Mouse (Mus musculus) kidney, adult 2 months (tissue): Measurements from ENCODE around the gene Telo2. TPM values are rescaled to one million over a fixed set of nuclear protein-coding genes. Genes with fewer than 3 reads are reported as not detected.

Source experiments
- DNase-seq: peaks from one replicate; pipeline ENCODE4 v3.0.0; 2021
- H3K27ac ChIP-seq: fragments of 200-500 bp; 2 replicates; pipeline ENCODE4 v1.5.1; 2012; ENCODE audit warnings: low read depth, low read length, control low read depth, inconsistent platforms; ENCODE audit not compliant: insufficient read depth
- H3K27me3 ChIP-seq: fragments of 200-500 bp; replicated peaks from 2 replicates; pipeline ENCODE4 v1.6.1; 2012; ENCODE audit warnings: mild to moderate bottlenecking, moderate library complexity, low read length, inconsistent platforms; ENCODE audit not compliant: control insufficient read depth, insufficient read depth
- H3K36me3 ChIP-seq: fragments of 200-500 bp; 2 replicates; pipeline ENCODE4 v1.6.1; 2012; ENCODE audit warnings: mild to moderate bottlenecking, moderate library complexity, low read length, inconsistent platforms; ENCODE audit not compliant: control insufficient read depth, insufficient read depth
- H3K4me1 ChIP-seq: fragments of 200-500 bp; 2 replicates; pipeline ENCODE4 v1.6.1; 2011; ENCODE audit warnings: low read length; ENCODE audit not compliant: control insufficient read depth, insufficient read depth
- H3K4me3 ChIP-seq: fragments of 200-500 bp; 2 replicates; pipeline ENCODE4 v1.5.1; 2011; ENCODE audit warnings: mild to moderate bottlenecking, low read depth, low read length, control low read depth; ENCODE audit not compliant: insufficient read depth
- CTCF ChIP-seq: fragments of 200-500 bp; conservative IDR thresholded peaks from 2 replicates; pipeline ENCODE4 v1.5.1; 2011; ENCODE audit warnings: low read depth, mild to moderate bottlenecking, control low read depth, low read length, moderate library complexity, mixed read lengths; ENCODE audit not compliant: insufficient read depth, insufficient read length
- POLR2A ChIP-seq: fragments of 200-500 bp; IDR thresholded peaks from one replicate; pipeline ENCODE4 v1.6.1; 2011; ENCODE audit warnings: low read depth, low read length, control low read depth
- WGBS: fragments of 180-500 bp; shearing (Covaris S2); methylation state at CpG from one replicate; pipeline ENCODE4 v1.1.7; 2018; 5-methylcytosine and 5-hydroxymethylcytosine counted together
- polyA plus RNA-seq: library from polyadenylated mRNA; depleted of rRNA; stranded (reverse); fragments of >200 nt; gene quantifications from 2 replicates; pipeline ENCODE4 v1.2.3, GENCODE M21; 2012; rRNA removed

Gene Telo2
- polyA plus RNA-seq, 1 experiment, result 11.6 TPM

DNA sequence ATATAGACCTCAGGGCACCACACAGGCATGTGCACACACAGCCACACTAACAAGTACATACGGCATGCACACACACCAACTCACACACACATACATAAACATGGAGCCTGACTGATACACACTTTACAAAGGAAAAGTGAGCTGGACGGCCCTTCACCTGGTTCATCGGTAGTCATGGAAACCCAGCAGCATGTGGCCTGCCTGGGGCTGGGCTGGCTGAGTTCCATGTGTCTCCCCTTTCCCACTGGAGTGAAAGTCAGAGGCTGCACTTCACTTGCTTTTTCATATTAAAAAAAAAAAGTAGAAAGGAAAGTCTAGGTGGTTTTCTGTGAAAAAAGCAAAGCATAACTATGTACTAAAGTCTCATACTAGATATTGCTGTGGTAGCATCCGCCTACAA is 52.5 kb downstream of the Telo2 start:
- H3K36me3 ChIP-seq, result no peaks in the 10 kb centered on the region
- H3K27ac ChIP-seq, result 0 out of 2 replicates have a peak overlapping the region, but pooled peaks have one; percentile 9
- WGBS, result 84% methylated on average over 4 of the region's 4 CpGs
- no peak for DNase-seq
- no peaks in the 10 kb centered on the region for H3K27me3 ChIP-seq
- TF ChIP-seq POLR2A (no peak), CTCF (no peak)
- H3K4me1 ChIP-seq, result peaks cover 5% of the 10 kb centered on the region; the same call in 1 of the 2 replicates
- no peak overlapping the region for H3K4me3 ChIP-seq

DNA sequence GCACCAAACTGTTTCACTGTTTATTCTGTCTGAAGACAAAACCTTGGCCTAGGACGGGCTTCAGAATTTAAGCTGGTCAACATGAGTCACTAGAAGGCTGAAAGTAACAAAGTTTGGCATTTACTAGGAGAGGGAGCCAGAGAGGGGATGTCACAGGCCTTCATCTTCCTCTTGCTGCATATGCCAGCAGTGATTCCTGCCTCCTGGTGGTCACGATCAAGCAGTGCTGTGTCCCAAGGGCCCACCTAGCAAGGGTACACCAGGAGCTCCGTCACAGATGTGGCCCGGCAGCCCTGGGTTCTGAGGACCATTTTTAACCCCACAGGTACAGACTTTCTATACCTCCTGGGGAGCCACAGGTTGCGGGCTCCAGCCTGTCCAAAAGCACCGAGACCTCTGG is 58.7 kb downstream of the Telo2 start:
- no peaks in the 10 kb centered on the region for H3K4me1 ChIP-seq
- TF ChIP-seq CTCF (no peak), POLR2A (no peak)
- H3K27me3 ChIP-seq, result no peaks in the 10 kb centered on the region
- WGBS, result 87% methylated on average over 6 of the region's 6 CpGs
- no peaks in the 10 kb centered on the region; the same call in 1 of the 2 replicates for H3K36me3 ChIP-seq
- DNase-seq, result no peak
- H3K4me3 ChIP-seq, result no peak overlapping the region
- H3K27ac ChIP-seq, result no peak overlapping the region

DNA sequence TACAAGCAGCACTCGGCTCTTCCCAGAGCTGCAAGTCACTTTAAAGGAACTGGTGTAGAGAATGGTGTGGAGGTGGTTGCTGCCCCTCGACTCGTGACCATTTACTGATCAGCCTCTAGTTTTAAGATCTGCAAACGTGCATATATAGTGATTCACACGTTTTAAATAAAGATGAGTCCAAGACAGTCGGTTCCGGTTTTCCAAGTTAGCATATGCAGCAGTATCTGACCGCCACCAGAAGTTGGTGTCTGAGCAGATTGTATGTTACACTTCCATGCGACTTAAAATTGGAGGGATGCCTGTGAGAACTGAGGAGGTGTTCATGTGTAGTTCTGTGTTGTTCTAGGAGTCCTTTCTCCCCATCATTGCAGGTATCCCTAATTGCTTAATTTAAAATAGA is 62.5 kb downstream of the Telo2 start:
- no peak for DNase-seq
- H3K4me3 ChIP-seq, result no peak overlapping the region
- H3K27ac ChIP-seq, result no peak overlapping the region
- 83% methylated on average over 9 of the region's 9 CpGs for WGBS
- H3K27me3 ChIP-seq, result no peaks in the 10 kb centered on the region
- TF ChIP-seq POLR2A, result no peak
- TF ChIP-seq CTCF, result no peak
- H3K36me3 ChIP-seq, result no peaks in the 10 kb centered on the region; the same call in 1 of the 2 replicates
- no peaks in the 10 kb centered on the region for H3K4me1 ChIP-seq

Other genes starting within 250 kb of the Telo2 start
- gene Igfals, start 250.0 kb downstream of the Telo2 start, polyA plus RNA-seq, result 50.6 and 77.3 TPM in 2 replicates
- 37.2 and 38.4 TPM in 2 replicates for gene Nubp2, start 229.6 kb downstream of the Telo2 start, polyA plus RNA-seq
- 55.5 and 69.0 TPM in 2 replicates for gene Spsb3, start 229.3 kb downstream of the Telo2 start, polyA plus RNA-seq
- 32.2 and 40.7 TPM in 2 replicates for gene Eme2, start 220.9 kb downstream of the Telo2 start, polyA plus RNA-seq
- gene Mrps34, start 220.9 kb downstream of the Telo2 start, polyA plus RNA-seq, result 162 and 199 TPM in 2 replicates
- 112 and 115 TPM in 2 replicates for gene Nme3, start 219.5 kb downstream of the Telo2 start, polyA plus RNA-seq
- gene Mapk8ip3, start 179.0 kb downstream of the Telo2 start, polyA plus RNA-seq, result 58.1 and 69.1 TPM in 2 replicates
- 23.8 and 31.0 TPM in 2 replicates for gene Jpt2, start 155.3 kb downstream of the Telo2 start, polyA plus RNA-seq
- gene Cramp1l, start 100.2 kb downstream of the Telo2 start, polyA plus RNA-seq, result 11.9 and 13.3 TPM in 2 replicates
- gene Ift140, start 99.9 kb downstream of the Telo2 start, polyA plus RNA-seq, result 10.1 and 10.6 TPM in 2 replicates
- gene Tmem204, start 32.4 kb downstream of the Telo2 start, polyA plus RNA-seq, result 93.4 and 100 TPM in 2 replicates
- not detected in 2 replicates for gene Ptx4, start 4.8 kb upstream of the Telo2 start, polyA plus RNA-seq
- gene Clcn7, start 17.4 kb upstream of the Telo2 start, polyA plus RNA-seq, result 42.6 and 51.3 TPM in 2 replicates
- 0.04 and 0.05 TPM in 2 replicates for gene Ccdc154, start 46.5 kb upstream of the Telo2 start, polyA plus RNA-seq
- 0.11 TPM in 1 of 2 replicates, not detected in the other for gene Gm38655, start 59.5 kb upstream of the Telo2 start, polyA plus RNA-seq
- gene BC003965, start 68.6 kb upstream of the Telo2 start, polyA plus RNA-seq, result 10.8 and 12.2 TPM in 2 replicates
- gene Unkl, start 72.4 kb upstream of the Telo2 start, polyA plus RNA-seq, result 38.3 and 44.1 TPM in 2 replicates
- gene Gnptg, start 124.2 kb upstream of the Telo2 start, polyA plus RNA-seq, result 121 and 123 TPM in 2 replicates
- gene Tsr3, start 124.2 kb upstream of the Telo2 start, polyA plus RNA-seq, result 20.0 and 21.6 TPM in 2 replicates
- 5.6 and 6.9 TPM in 2 replicates for gene Baiap3, start 140.4 kb upstream of the Telo2 start, polyA plus RNA-seq
- 110 and 128 TPM in 2 replicates for gene Ube2i, start 158.7 kb upstream of the Telo2 start, polyA plus RNA-seq
- gene Prss34, start 182.4 kb upstream of the Telo2 start, polyA plus RNA-seq, result not detected in 2 replicates
- not detected in 2 replicates for gene Prss28, start 192.7 kb upstream of the Telo2 start, polyA plus RNA-seq
- gene Prss29, start 202.7 kb upstream of the Telo2 start, polyA plus RNA-seq, result not detected in 2 replicates
- not detected in 2 replicates for gene Tpsab1, start 229.6 kb upstream of the Telo2 start, polyA plus RNA-seq